Mouse (Mus musculus): ENCODE data around the gene Ankzf1. TPM values are rescaled to one million over a fixed set of nuclear protein-coding genes. Genes with fewer than 3 reads are reported as not detected.
A peak's percentile ranks its signal among the peaks of the same experiment; 100 is the strongest.

Ankzf1 gene
- polyA plus RNA-seq, 1 experiment from 2014 or later: 14.9 TPM

DNA sequence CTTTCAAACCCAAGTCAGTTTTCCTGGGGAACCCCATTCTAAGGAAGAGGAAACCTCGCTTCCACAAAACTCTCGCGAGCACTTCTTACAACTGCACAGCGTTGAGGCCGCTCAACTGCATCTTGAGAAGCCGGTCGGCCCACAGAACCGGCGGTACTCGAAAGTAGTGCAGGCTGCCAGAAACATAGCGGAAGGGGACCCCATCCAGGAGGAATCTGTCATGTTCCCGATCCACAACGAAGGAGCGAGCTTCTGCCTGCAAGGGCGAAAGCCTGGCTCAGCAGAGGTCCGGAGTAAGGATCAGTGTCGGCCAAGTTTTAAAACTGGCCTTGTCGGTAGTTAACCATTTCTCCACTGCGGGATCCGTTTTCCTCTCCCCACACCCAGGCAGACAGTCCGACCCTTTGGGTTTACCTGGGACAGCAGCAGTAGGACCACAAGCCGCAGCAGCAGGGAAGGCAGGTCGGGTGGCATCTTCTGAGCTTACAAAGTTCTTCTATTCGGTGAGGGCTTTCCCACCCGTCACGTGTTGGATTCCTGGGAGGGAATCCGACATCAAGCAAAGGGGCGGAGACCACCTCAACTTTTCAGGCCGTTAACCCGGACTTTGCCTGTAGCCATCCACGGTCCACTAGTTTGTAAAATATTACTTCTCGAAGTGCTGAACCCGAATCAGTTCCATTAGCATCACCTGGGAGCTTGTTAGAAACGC lies 17.2 kb downstream of the Ankzf1 start:
- Histone ChIP-seq H3K4me3 (ENCODE audit: low read depth, low read length) (peak overlapping the region; percentile 25), H3K36me3 (ENCODE audit: control insufficient read depth, insufficient read depth, low read length) (no peaks in the 10 kb centered on the region), H3K27me3 (ENCODE audit: control insufficient read depth, insufficient read depth, low read length) (peaks cover 5% of the 10 kb centered on the region; the same call in 1 of the 2 replicates), H3K27ac (ENCODE audit: low read depth, low read length) (no peak overlapping the region), H3K9ac (ENCODE audit: low read depth, low read length) (peak overlapping the region; percentile 46), H3K9me3 (ENCODE audit: control insufficient read depth, low read length) (no peaks in the 10 kb centered on the region), H3K4me1 (replicated peaks; ENCODE audit: control insufficient read depth, insufficient read depth, low read length) (peaks cover 5% of the 10 kb centered on the region), H3K4me2 (replicated peaks; ENCODE audit: low read depth, low read length) (peak overlapping the region; percentile 40)
- WGBS: 15% methylated on average over 34 of the region's 34 CpGs
- no peak for ATAC-seq (ENCODE audit: low FRiP score)
- peak; percentile 21 for DNase-seq (ENCODE audit: low spot score)

DNA sequence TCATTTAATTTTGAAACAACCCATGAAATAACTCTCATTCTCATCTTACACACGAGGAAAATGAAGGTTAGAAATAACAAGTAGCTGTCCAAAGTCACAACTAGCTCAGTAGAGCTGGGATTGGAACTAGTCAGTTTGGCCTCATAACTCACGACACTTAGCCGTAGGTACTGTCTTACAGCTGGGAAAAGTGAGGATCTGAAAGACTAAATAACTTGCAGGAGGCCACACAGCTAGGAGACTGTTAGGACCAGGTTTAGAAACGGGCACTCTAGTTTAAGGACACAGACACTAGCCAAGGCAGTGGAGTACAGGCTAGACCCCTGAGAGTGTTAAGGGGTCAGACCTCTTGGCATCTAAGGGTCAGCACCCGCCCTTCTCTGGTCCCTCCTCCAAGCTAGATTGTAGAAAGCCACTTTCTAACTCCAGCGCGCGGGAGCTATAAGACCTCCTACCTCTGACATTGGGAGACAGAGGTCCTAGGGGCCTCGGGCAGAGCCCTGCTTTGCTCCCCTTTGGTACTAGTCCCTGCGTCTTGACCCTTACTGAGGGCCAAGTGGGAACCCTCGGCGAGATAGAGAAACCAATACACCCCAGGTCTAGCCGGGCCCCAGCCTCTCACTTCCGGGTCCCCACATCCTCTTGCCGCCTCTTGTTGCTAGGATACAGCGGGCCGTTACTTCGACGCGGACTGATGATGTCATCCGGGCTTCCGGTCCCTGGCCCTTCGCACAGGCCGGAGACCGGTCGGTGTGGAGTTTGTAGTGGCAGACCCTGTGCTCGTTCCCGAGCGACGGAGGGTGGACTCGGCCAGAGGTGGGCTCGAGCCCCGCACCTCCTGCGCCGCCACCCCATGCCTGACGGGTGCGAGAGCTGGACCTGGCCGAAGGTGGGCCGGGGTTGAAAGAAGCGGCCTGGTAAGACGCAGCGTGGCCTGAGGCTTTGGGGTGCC lies 18.5 kb downstream of the Ankzf1 start, which contains the start of the genes Glb1l and Stk16:
TSS of gene Glb1l (minus strand) at position 678 of the 952 bp plus-strand sequence.
TSS of gene Stk16 (plus strand) at position 703 of the 952 bp plus-strand sequence.
- Histone ChIP-seq H3K36me3 (ENCODE audit: control insufficient read depth, insufficient read depth, low read length) (0 out of 2 replicates have a peak, but pooled peaks cover 2% of the 10 kb centered on the region), H3K27me3 (ENCODE audit: control insufficient read depth, insufficient read depth, low read length) (peaks cover 5% of the 10 kb centered on the region; the same call in 1 of the 2 replicates), H3K4me2 (replicated peaks; ENCODE audit: low read depth, low read length) (peak within 1 kb of the TSS; percentile 88), H3K9me3 (ENCODE audit: control insufficient read depth, low read length) (no peaks in the 10 kb centered on the region), H3K4me1 (replicated peaks; ENCODE audit: control insufficient read depth, insufficient read depth, low read length) (peaks cover 5% of the 10 kb centered on the region), H3K9ac (ENCODE audit: low read depth, low read length) (peak within 1 kb of the TSS; percentile 91), H3K4me3 (ENCODE audit: low read depth, low read length) (peak within 1 kb of the TSS; percentile 84), H3K27ac (ENCODE audit: low read depth, low read length) (no peak within 1 kb of the TSS)
- DNase-seq (ENCODE audit: low spot score): peak; percentile 98
- 6% methylated on average over 42 of the region's 42 CpGs for WGBS
- ATAC-seq (ENCODE audit: low FRiP score): peak; percentile 94

DNA sequence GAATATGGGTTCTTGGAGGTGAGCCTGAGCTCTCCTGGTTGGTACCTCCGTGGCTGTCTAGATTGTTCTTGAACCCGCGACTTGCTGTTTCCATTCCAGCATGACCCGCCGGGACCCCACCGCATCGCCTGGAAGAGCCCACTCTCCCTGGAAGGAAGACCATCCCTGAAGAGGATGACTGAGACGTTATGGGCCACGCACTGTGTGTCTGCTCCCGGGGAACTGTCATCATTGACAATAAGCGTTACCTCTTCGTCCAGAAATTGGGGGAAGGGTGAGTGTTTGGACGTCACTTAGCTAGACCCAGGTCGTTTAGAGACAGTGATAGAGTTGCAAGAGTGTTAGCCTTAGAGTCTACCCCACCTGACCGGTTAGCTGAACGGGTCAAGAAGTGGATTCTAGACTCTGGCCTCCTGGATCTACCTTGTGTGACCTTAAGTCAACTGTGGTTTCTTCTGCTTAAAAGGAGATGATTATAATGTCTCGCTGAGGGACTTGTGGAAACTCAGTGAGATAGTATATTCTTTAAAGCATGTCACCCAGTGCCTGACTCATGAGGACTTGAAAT lies 19.3 kb downstream of the Ankzf1 start:
- peaks cover 7% of the 10 kb centered on the region for H3K27me3 ChIP-seq (ENCODE audit: control insufficient read depth, insufficient read depth, low read length)
- peaks cover 5% of the 10 kb centered on the region for H3K4me1 ChIP-seq (replicated peaks; ENCODE audit: control insufficient read depth, insufficient read depth, low read length)
- peak overlapping the region; percentile 88 for H3K4me2 ChIP-seq (replicated peaks; ENCODE audit: low read depth, low read length)
- ATAC-seq (ENCODE audit: low FRiP score) (no peak; the same call in 1 of the 2 replicates), DNase-seq (ENCODE audit: low spot score) (no peak)
- H3K4me3 ChIP-seq (ENCODE audit: low read depth, low read length): peak overlapping the region; percentile 84
- 14% methylated on average over 17 of the region's 17 CpGs for WGBS
- H3K9ac ChIP-seq (ENCODE audit: low read depth, low read length): peak overlapping the region; percentile 91
- no peaks in the 10 kb centered on the region for H3K9me3 ChIP-seq (ENCODE audit: control insufficient read depth, low read length)
- H3K36me3 ChIP-seq (ENCODE audit: control insufficient read depth, insufficient read depth, low read length): 0 out of 2 replicates have a peak, but pooled peaks cover 2% of the 10 kb centered on the region
- H3K27ac ChIP-seq (ENCODE audit: low read depth, low read length): no peak overlapping the region

DNA sequence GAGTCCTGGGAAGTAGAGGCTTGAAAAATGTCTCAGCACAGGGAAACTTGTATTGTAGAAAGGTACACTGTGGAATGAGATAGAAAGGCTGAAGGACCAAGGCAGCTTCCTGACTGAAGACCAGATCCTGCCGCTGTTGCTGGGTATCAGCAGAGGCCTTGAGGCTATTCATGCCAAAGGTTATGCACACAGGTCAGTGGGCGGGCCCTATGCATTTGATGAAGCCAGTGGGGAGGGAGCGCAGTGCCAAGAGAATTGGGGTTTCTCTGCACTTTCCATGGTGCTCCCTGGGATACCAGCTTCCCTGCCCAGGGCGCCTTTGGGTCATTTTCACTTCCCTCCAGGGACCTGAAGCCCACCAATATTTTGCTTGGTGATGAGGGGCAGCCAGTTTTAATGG lies 20.6 kb downstream of the Ankzf1 start:
- H3K4me1 ChIP-seq (replicated peaks; ENCODE audit: control insufficient read depth, insufficient read depth, low read length): peaks cover 5% of the 10 kb centered on the region
- 0 out of 2 replicates have a peak, but pooled peaks cover 2% of the 10 kb centered on the region for H3K36me3 ChIP-seq (ENCODE audit: control insufficient read depth, insufficient read depth, low read length)
- no peak overlapping the region for H3K27ac ChIP-seq (ENCODE audit: low read depth, low read length)
- WGBS: 75% methylated on average over 4 of the region's 4 CpGs
- no peak overlapping the region for H3K4me3 ChIP-seq (ENCODE audit: low read depth, low read length)
- ATAC-seq (ENCODE audit: low FRiP score) (no peak), DNase-seq (ENCODE audit: low spot score) (no peak)
- no peaks in the 10 kb centered on the region for H3K9me3 ChIP-seq (ENCODE audit: control insufficient read depth, low read length)
- H3K27me3 ChIP-seq (ENCODE audit: control insufficient read depth, insufficient read depth, low read length): peaks cover 17% of the 10 kb centered on the region
- H3K4me2 ChIP-seq (replicated peaks; ENCODE audit: low read depth, low read length): no peak overlapping the region
- H3K9ac ChIP-seq (ENCODE audit: low read depth, low read length): no peak overlapping the region

DNA sequence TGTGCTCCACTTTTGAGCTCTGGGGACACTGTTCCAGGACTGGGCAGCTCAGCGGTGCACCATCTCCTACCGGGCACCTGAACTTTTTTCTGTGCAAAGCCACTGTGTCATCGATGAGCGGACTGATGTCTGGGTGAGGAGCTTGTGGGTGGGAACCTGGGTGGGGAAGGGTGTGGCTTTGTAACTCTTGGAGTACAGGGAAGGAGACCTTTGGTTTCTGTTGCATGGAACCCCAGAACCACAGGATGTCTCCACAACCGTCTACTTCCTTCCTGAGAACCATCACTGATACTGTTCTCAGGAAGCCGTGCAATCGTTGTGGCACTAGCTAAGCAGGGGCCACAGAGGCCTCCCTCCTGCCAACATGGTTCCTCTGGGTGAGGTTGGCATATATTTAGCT lies 21.1 kb downstream of the Ankzf1 start:
- H3K4me1 ChIP-seq (replicated peaks; ENCODE audit: control insufficient read depth, insufficient read depth, low read length): peaks cover 5% of the 10 kb centered on the region
- peaks cover 22% of the 10 kb centered on the region for H3K27me3 ChIP-seq (ENCODE audit: control insufficient read depth, insufficient read depth, low read length)
- 95% methylated on average over 7 of the region's 7 CpGs for WGBS
- H3K4me2 ChIP-seq (replicated peaks; ENCODE audit: low read depth, low read length): no peak overlapping the region
- H3K9me3 ChIP-seq (ENCODE audit: control insufficient read depth, low read length): no peaks in the 10 kb centered on the region
- DNase-seq (ENCODE audit: low spot score): no peak
- H3K9ac ChIP-seq (ENCODE audit: low read depth, low read length): no peak overlapping the region
- H3K4me3 ChIP-seq (ENCODE audit: low read depth, low read length): no peak overlapping the region
- ATAC-seq (ENCODE audit: low FRiP score): no peak
- H3K36me3 ChIP-seq (ENCODE audit: control insufficient read depth, insufficient read depth, low read length): 0 out of 2 replicates have a peak, but pooled peaks cover 2% of the 10 kb centered on the region
- H3K27ac ChIP-seq (ENCODE audit: low read depth, low read length): no peak overlapping the region

DNA sequence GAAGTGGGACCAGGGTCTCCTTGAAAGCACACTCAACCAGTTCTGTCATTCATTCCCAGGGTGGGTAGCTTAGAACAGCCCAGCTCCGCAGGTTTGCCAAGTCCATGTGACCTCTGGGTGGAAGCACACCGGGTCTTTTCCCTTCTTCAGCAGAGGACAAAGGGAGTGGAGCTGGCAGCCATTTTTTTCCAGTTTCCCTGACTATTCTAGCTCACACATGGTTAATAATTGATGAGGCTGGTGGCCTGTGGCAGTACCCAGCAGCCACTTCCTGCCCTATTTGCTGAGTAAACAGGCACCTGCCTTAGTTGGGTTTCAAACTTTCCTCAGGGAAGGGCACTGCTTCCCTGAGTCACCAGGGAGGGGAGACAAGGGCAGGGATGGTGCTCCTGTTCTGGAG lies 22.5 kb downstream of the Ankzf1 start:
- DNase-seq (ENCODE audit: low spot score) (no peak), ATAC-seq (ENCODE audit: low FRiP score) (no peak)
- no peak overlapping the region for H3K4me2 ChIP-seq (replicated peaks; ENCODE audit: low read depth, low read length)
- no peak overlapping the region for H3K4me3 ChIP-seq (ENCODE audit: low read depth, low read length)
- WGBS: 84% methylated on average over 2 of the region's 2 CpGs
- H3K27me3 ChIP-seq (ENCODE audit: control insufficient read depth, insufficient read depth, low read length): peaks cover 31% of the 10 kb centered on the region
- H3K4me1 ChIP-seq (replicated peaks; ENCODE audit: control insufficient read depth, insufficient read depth, low read length): peaks cover 10% of the 10 kb centered on the region
- 0 out of 2 replicates have a peak, but pooled peaks cover 2% of the 10 kb centered on the region for H3K36me3 ChIP-seq (ENCODE audit: control insufficient read depth, insufficient read depth, low read length)
- H3K27ac ChIP-seq (ENCODE audit: low read depth, low read length): no peak overlapping the region
- H3K9ac ChIP-seq (ENCODE audit: low read depth, low read length): no peak overlapping the region
- H3K9me3 ChIP-seq (ENCODE audit: control insufficient read depth, low read length): no peaks in the 10 kb centered on the region

DNA sequence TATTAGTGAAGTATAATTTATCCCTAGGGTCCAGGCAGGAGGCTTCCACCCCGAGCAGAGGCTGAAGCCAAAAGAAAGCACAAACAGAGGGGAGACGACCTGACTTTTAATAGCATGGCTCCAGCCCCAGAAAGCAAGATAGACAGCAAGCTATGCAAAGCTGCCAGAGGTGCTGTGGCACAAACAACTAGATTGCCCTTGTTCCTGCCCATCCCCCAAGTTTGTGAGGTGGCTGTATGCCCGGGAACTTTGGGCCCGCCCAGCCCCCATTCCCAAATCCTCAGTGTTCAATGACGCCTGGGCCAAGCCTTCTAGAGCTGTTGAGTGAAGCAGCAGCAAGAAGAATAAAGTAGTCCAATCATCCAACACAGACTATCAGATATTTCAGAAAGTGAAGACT lies 22.9 kb downstream of the Ankzf1 start:
- 80% methylated on average over 5 of the region's 5 CpGs for WGBS
- no peak for DNase-seq (ENCODE audit: low spot score)
- Histone ChIP-seq H3K9me3 (ENCODE audit: control insufficient read depth, low read length) (no peaks in the 10 kb centered on the region), H3K27me3 (ENCODE audit: control insufficient read depth, insufficient read depth, low read length) (peaks cover 34% of the 10 kb centered on the region), H3K4me3 (ENCODE audit: low read depth, low read length) (no peak overlapping the region), H3K27ac (ENCODE audit: low read depth, low read length) (no peak overlapping the region), H3K36me3 (ENCODE audit: control insufficient read depth, insufficient read depth, low read length) (0 out of 2 replicates have a peak, but pooled peaks cover 2% of the 10 kb centered on the region), H3K4me1 (replicated peaks; ENCODE audit: control insufficient read depth, insufficient read depth, low read length) (peaks cover 10% of the 10 kb centered on the region), H3K4me2 (replicated peaks; ENCODE audit: low read depth, low read length) (no peak overlapping the region), H3K9ac (ENCODE audit: low read depth, low read length) (no peak overlapping the region)
- ATAC-seq (ENCODE audit: low FRiP score): no peak

DNA sequence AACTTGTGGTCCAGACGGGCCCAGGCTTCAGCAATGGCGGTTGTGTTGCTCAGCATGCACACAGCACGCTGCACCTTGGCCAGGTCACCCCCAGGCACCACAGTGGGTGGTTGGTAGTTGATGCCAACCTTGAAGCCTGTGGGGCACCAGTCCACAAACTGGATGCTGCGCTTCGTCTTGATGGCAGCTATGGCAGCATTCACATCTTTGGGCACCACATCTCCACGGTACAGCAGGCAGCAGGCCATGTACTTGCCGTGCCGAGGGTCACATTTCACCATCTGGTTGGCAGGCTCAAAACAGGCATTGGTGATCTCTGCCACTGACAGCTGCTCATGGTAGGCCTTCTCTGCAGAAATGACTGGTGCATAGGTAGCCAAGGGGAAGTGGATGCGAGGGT lies 23.8 kb downstream of the Ankzf1 start:
- no peaks in the 10 kb centered on the region for H3K9me3 ChIP-seq (ENCODE audit: control insufficient read depth, low read length)
- no peak overlapping the region for H3K4me3 ChIP-seq (ENCODE audit: low read depth, low read length)
- DNase-seq (ENCODE audit: low spot score): no peak
- no peak overlapping the region for H3K4me2 ChIP-seq (replicated peaks; ENCODE audit: low read depth, low read length)
- peaks cover 10% of the 10 kb centered on the region for H3K4me1 ChIP-seq (replicated peaks; ENCODE audit: control insufficient read depth, insufficient read depth, low read length)
- no peak for ATAC-seq (ENCODE audit: low FRiP score)
- H3K36me3 ChIP-seq (ENCODE audit: control insufficient read depth, insufficient read depth, low read length): 0 out of 2 replicates have a peak, but pooled peaks cover 2% of the 10 kb centered on the region
- no peak overlapping the region for H3K27ac ChIP-seq (ENCODE audit: low read depth, low read length)
- H3K9ac ChIP-seq (ENCODE audit: low read depth, low read length): no peak overlapping the region
- 95% methylated on average over 9 of the region's 9 CpGs for WGBS
- H3K27me3 ChIP-seq (ENCODE audit: control insufficient read depth, insufficient read depth, low read length): peaks cover 43% of the 10 kb centered on the region

Measured in hindbrain, embryonic 11.5 days (tissue).